Mouse (Mus musculus): ENCODE measurements around the gene Lpcat1. TPM values are rescaled to one million over a fixed set of nuclear protein-coding genes. Genes with fewer than 3 reads are reported as not detected.

Gene Lpcat1
- polyA plus RNA-seq, 1 experiment from 2014 or later = 21.8 TPM

- H3K4me2 ChIP-seq (ENCODE audit: low read length) = no peak overlapping the region
- WGBS = 86% methylated on average over 2 of the region's 2 CpGs
- TF ChIP-seq CTCF (IDR thresholded peaks at IDR 0.05; ENCODE audit: low read depth) = no peak
- H3K4me1 ChIP-seq (replicated peaks; ENCODE audit: insufficient read depth, low read length) = no peaks in the 10 kb centered on the region; the same call in 1 of the 2 replicates
- DNase-seq (ENCODE audit: low spot score) (no peak), ATAC-seq (replicated peaks; ENCODE audit: low FRiP score, low read depth) (no peak)
- no peak overlapping the region for H3K9ac ChIP-seq (ENCODE audit: low read depth, low read length)
- H3K9me3 ChIP-seq (replicated peaks; ENCODE audit: low read length) = no peaks in the 10 kb centered on the region
- H3K27ac ChIP-seq = no peak overlapping the region
- H3K4me3 ChIP-seq (replicated peaks; ENCODE audit: low read depth, low read length) = no peak overlapping the region
- H3K27me3 ChIP-seq (ENCODE audit: insufficient read depth, low read length) = no peaks in the 10 kb centered on the region
- H3K36me3 ChIP-seq (ENCODE audit: insufficient read depth, low read length) = 0 out of 2 replicates have a peak, but pooled peaks cover 4% of the 10 kb centered on the region
Measured at GRCm38 (mm10) chr13:73477841-73478240, 10.8 kb downstream of the Lpcat1 start.

GRCm38 (mm10) chr13:73482476-73482875 lies 15.5 kb downstream of the Lpcat1 start:
- Histone ChIP-seq H3K27me3 (ENCODE audit: insufficient read depth, low read length) (no peaks in the 10 kb centered on the region), H3K27ac (no peak overlapping the region), H3K4me2 (ENCODE audit: low read length) (no peak overlapping the region), H3K4me1 (replicated peaks; ENCODE audit: insufficient read depth, low read length) (no peaks in the 10 kb centered on the region), H3K36me3 (ENCODE audit: insufficient read depth, low read length) (peaks cover 9% of the 10 kb centered on the region; the same call in 1 of the 2 replicates), H3K9me3 (replicated peaks; ENCODE audit: low read length) (no peaks in the 10 kb centered on the region), H3K4me3 (replicated peaks; ENCODE audit: low read depth, low read length) (no peak overlapping the region), H3K9ac (ENCODE audit: low read depth, low read length) (no peak overlapping the region)
- TF ChIP-seq CTCF (IDR thresholded peaks at IDR 0.05; ENCODE audit: low read depth) = no peak
- 63% methylated on average over 7 of the region's 7 CpGs for WGBS
- no peak for DNase-seq (ENCODE audit: low spot score)
- no peak for ATAC-seq (replicated peaks; ENCODE audit: low FRiP score, low read depth)

- Histone ChIP-seq H3K4me2 (ENCODE audit: low read length) (no peak overlapping the region), H3K27me3 (ENCODE audit: insufficient read depth, low read length) (no peaks in the 10 kb centered on the region), H3K27ac (no peak overlapping the region), H3K4me1 (replicated peaks; ENCODE audit: insufficient read depth, low read length) (no peaks in the 10 kb centered on the region), H3K9me3 (replicated peaks; ENCODE audit: low read length) (no peaks in the 10 kb centered on the region), H3K9ac (ENCODE audit: low read depth, low read length) (no peak overlapping the region), H3K4me3 (replicated peaks; ENCODE audit: low read depth, low read length) (no peak overlapping the region), H3K36me3 (ENCODE audit: insufficient read depth, low read length) (peaks cover 9% of the 10 kb centered on the region; the same call in 1 of the 2 replicates)
- TF ChIP-seq CTCF (IDR thresholded peaks at IDR 0.05; ENCODE audit: low read depth) = no peak
- no peak for DNase-seq (ENCODE audit: low spot score)
- WGBS = 88% methylated on average over 6 of the region's 6 CpGs
- ATAC-seq (replicated peaks; ENCODE audit: low FRiP score, low read depth) = no peak
Measured at GRCm38 (mm10) chr13:73483331-73483730, 16.3 kb downstream of the Lpcat1 start.

GRCm38 (mm10) chr13:73484171-73484570 lies 17.2 kb downstream of the Lpcat1 start:
- DNase-seq (ENCODE audit: low spot score) (no peak), ATAC-seq (replicated peaks; ENCODE audit: low FRiP score, low read depth) (no peak)
- H3K9me3 ChIP-seq (replicated peaks; ENCODE audit: low read length) = no peaks in the 10 kb centered on the region
- H3K4me1 ChIP-seq (replicated peaks; ENCODE audit: insufficient read depth, low read length) = no peaks in the 10 kb centered on the region
- no peak overlapping the region for H3K9ac ChIP-seq (ENCODE audit: low read depth, low read length)
- H3K4me2 ChIP-seq (ENCODE audit: low read length) = no peak overlapping the region
- H3K27ac ChIP-seq = no peak overlapping the region
- no peak overlapping the region for H3K4me3 ChIP-seq (replicated peaks; ENCODE audit: low read depth, low read length)
- no peaks in the 10 kb centered on the region for H3K27me3 ChIP-seq (ENCODE audit: insufficient read depth, low read length)
- H3K36me3 ChIP-seq (ENCODE audit: insufficient read depth, low read length) = peaks cover 13% of the 10 kb centered on the region; the same call in 1 of the 2 replicates
- TF ChIP-seq CTCF (IDR thresholded peaks at IDR 0.05; ENCODE audit: low read depth) = no peak
- 78% methylated on average over 5 of the region's 5 CpGs for WGBS

- ATAC-seq (replicated peaks; ENCODE audit: low FRiP score, low read depth) (no peak), DNase-seq (ENCODE audit: low spot score) (no peak)
- Histone ChIP-seq H3K4me1 (replicated peaks; ENCODE audit: insufficient read depth, low read length) (no peaks in the 10 kb centered on the region), H3K27me3 (ENCODE audit: insufficient read depth, low read length) (no peaks in the 10 kb centered on the region), H3K27ac (no peak overlapping the region), H3K4me3 (replicated peaks; ENCODE audit: low read depth, low read length) (no peak overlapping the region), H3K9ac (ENCODE audit: low read depth, low read length) (no peak overlapping the region), H3K4me2 (ENCODE audit: low read length) (no peak overlapping the region), H3K36me3 (ENCODE audit: insufficient read depth, low read length) (peaks cover 33% of the 10 kb centered on the region), H3K9me3 (replicated peaks; ENCODE audit: low read length) (no peaks in the 10 kb centered on the region)
- no peak for TF ChIP-seq CTCF (IDR thresholded peaks at IDR 0.05; ENCODE audit: low read depth)
- WGBS = 64% methylated on average over 3 of the region's 3 CpGs
Measured at GRCm38 (mm10) chr13:73488105-73488504, 21.1 kb downstream of the Lpcat1 start.

- Histone ChIP-seq H3K4me2 (ENCODE audit: low read length) (no peak overlapping the region), H3K4me1 (replicated peaks; ENCODE audit: insufficient read depth, low read length) (no peaks in the 10 kb centered on the region), H3K36me3 (ENCODE audit: insufficient read depth, low read length) (peaks cover 33% of the 10 kb centered on the region), H3K9ac (ENCODE audit: low read depth, low read length) (no peak overlapping the region), H3K27me3 (ENCODE audit: insufficient read depth, low read length) (no peaks in the 10 kb centered on the region), H3K4me3 (replicated peaks; ENCODE audit: low read depth, low read length) (no peak overlapping the region), H3K9me3 (replicated peaks; ENCODE audit: low read length) (no peaks in the 10 kb centered on the region), H3K27ac (no peak overlapping the region)
- ATAC-seq (replicated peaks; ENCODE audit: low FRiP score, low read depth) (no peak), DNase-seq (ENCODE audit: low spot score) (no peak)
- WGBS = 80% methylated on average over 9 of the region's 9 CpGs
- TF ChIP-seq CTCF (IDR thresholded peaks at IDR 0.05; ENCODE audit: low read depth) = no peak
Measured at GRCm38 (mm10) chr13:73488707-73489106, 21.7 kb downstream of the Lpcat1 start.

GRCm38 (mm10) chr13:73489986-73490385 lies 23.0 kb downstream of the Lpcat1 start:
- TF ChIP-seq CTCF (IDR thresholded peaks at IDR 0.05; ENCODE audit: low read depth) = no peak
- Histone ChIP-seq H3K27me3 (ENCODE audit: insufficient read depth, low read length) (no peaks in the 10 kb centered on the region), H3K4me3 (replicated peaks; ENCODE audit: low read depth, low read length) (no peak overlapping the region), H3K4me1 (replicated peaks; ENCODE audit: insufficient read depth, low read length) (no peaks in the 10 kb centered on the region), H3K36me3 (ENCODE audit: insufficient read depth, low read length) (peaks cover 37% of the 10 kb centered on the region), H3K4me2 (ENCODE audit: low read length) (no peak overlapping the region), H3K27ac (no peak overlapping the region), H3K9ac (ENCODE audit: low read depth, low read length) (no peak overlapping the region), H3K9me3 (replicated peaks; ENCODE audit: low read length) (no peaks in the 10 kb centered on the region)
- no peak for DNase-seq (ENCODE audit: low spot score)
- ATAC-seq (replicated peaks; ENCODE audit: low FRiP score, low read depth) = no peak
- WGBS = 89% methylated on average over 3 of the region's 3 CpGs
